Mouse (Mus musculus) frontal cortex, adult 2 months (tissue): ENCODE data around the gene Uap1l1. TPM values are rescaled to one million over a fixed set of nuclear protein-coding genes. Genes with fewer than 3 reads are reported as not detected.

Experiments
- DNase-seq, 2 experiments: peaks; one replicate each; pipeline ENCODE4 v3.0.0; 2022; ENCODE audit warnings: low spot score in 1 of 2; ENCODE audit errors: extremely low spot score in 1 of 2
- polyA plus RNA-seq: library from polyadenylated mRNA; depleted of rRNA; stranded (reverse); fragments of >200 nt; gene quantifications from 2 replicates; pipeline ENCODE4 v1.2.3, GENCODE M21; 2012; rRNA removed

Uap1l1 gene
- polyA plus RNA-seq, 1 experiment: 17.9 TPM

GRCm38 (mm10) chr2:25318971-25319773 lies 46.3 kb downstream of the Uap1l1 start, which contains the start of gene Grin1:
TSS of gene Grin1 (minus strand) at chr2:25319187.
- peak; percentile 85 to 93 for DNase-seq

GRCm38 (mm10) chr2:25318119-25318966 lies 47.1 kb downstream of the Uap1l1 start:
- peak in 1 of 2 experiments; percentile 75 for DNase-seq

GRCm38 (mm10) chr2:25311491-25311891 lies 54.0 kb downstream of the Uap1l1 start:
- DNase-seq: no peak

- DNase-seq: no peak
Measured at GRCm38 (mm10) chr2:25310969-25311368, 54.5 kb downstream of the Uap1l1 start.

GRCm38 (mm10) chr2:25310180-25310579 lies 55.3 kb downstream of the Uap1l1 start:
- no peak for DNase-seq

Other genes with a start within 250 kb of the Uap1l1 start
- gene Nrarp, start 184.9 kb downstream of the Uap1l1 start, polyA plus RNA-seq: 38.7 and 39.1 TPM in 2 replicates
- gene Tor4a, start 168.8 kb downstream of the Uap1l1 start, polyA plus RNA-seq: 2.6 and 3.0 TPM in 2 replicates
- gene Nelfb, start 154.2 kb downstream of the Uap1l1 start, polyA plus RNA-seq: 60.2 and 65.6 TPM in 2 replicates
- 0.06 and 0.15 TPM in 2 replicates for gene Stpg3, start 151.0 kb downstream of the Uap1l1 start, polyA plus RNA-seq
- gene Fam166a, start 146.9 kb downstream of the Uap1l1 start, polyA plus RNA-seq: 0.16 and 0.19 TPM in 2 replicates
- gene Tubb4b, start 141.0 kb downstream of the Uap1l1 start, polyA plus RNA-seq: 499 and 548 TPM in 2 replicates
- gene Slc34a3, start 131.3 kb downstream of the Uap1l1 start, polyA plus RNA-seq: 0.08 and 0.15 TPM in 2 replicates
- gene Rnf224, start 128.9 kb downstream of the Uap1l1 start, polyA plus RNA-seq: not detected in 2 replicates
- 248 and 300 TPM in 2 replicates for gene Rnf208, start 123.4 kb downstream of the Uap1l1 start, polyA plus RNA-seq
- gene Cysrt1, start 123.2 kb downstream of the Uap1l1 start, polyA plus RNA-seq: 0.24 and 0.53 TPM in 2 replicates
- gene AL732309.1, start 118.8 kb downstream of the Uap1l1 start, polyA plus RNA-seq: 15.8 and 16.4 TPM in 2 replicates
- gene Tmem203, start 110.2 kb downstream of the Uap1l1 start, polyA plus RNA-seq: 29.8 and 31.1 TPM in 2 replicates
- gene Tprn, start 103.1 kb downstream of the Uap1l1 start, polyA plus RNA-seq: 13.5 and 18.9 TPM in 2 replicates
- gene Ssna1, start 93.2 kb downstream of the Uap1l1 start, polyA plus RNA-seq: 75.4 and 86.0 TPM in 2 replicates
- 69.9 and 79.0 TPM in 2 replicates for gene Anapc2, start 93.2 kb downstream of the Uap1l1 start, polyA plus RNA-seq
- gene Tmem210, start 77.5 kb downstream of the Uap1l1 start, polyA plus RNA-seq: not detected in 2 replicates
- gene Lrrc26, start 75.8 kb downstream of the Uap1l1 start, polyA plus RNA-seq: 0.15 TPM in 1 of 2 replicates, not detected in the other
- gene Grin1, start 46.5 kb downstream of the Uap1l1 start, polyA plus RNA-seq: 313 and 325 TPM in 2 replicates
- gene Man1b1, start 33.3 kb downstream of the Uap1l1 start, polyA plus RNA-seq: 31.1 and 31.8 TPM in 2 replicates
- 62.5 and 63.9 TPM in 2 replicates for gene Dpp7, start 9.3 kb downstream of the Uap1l1 start, polyA plus RNA-seq
- gene Sapcd2, start 6.6 kb upstream of the Uap1l1 start, polyA plus RNA-seq: 3.9 and 5.3 TPM in 2 replicates
- 14.1 and 19.3 TPM in 2 replicates for gene Entpd2, start 30.2 kb upstream of the Uap1l1 start, polyA plus RNA-seq
- gene Npdc1, start 33.7 kb upstream of the Uap1l1 start, polyA plus RNA-seq: 383 and 426 TPM in 2 replicates
- 0.40 and 0.67 TPM in 2 replicates for gene Fut7, start 57.6 kb upstream of the Uap1l1 start, polyA plus RNA-seq
- 107 TPM in 2 replicates for gene Abca2, start 63.0 kb upstream of the Uap1l1 start, polyA plus RNA-seq
- gene Clic3, start 91.2 kb upstream of the Uap1l1 start, polyA plus RNA-seq: 0.42 and 1.4 TPM in 2 replicates
- 110 and 114 TPM in 2 replicates for gene Paxx, start 95.4 kb upstream of the Uap1l1 start, polyA plus RNA-seq
- 2,136 and 2,926 TPM in 2 replicates for gene Ptgds, start 104.4 kb upstream of the Uap1l1 start, polyA plus RNA-seq
- not detected in 2 replicates for gene Lcn12, start 128.2 kb upstream of the Uap1l1 start, polyA plus RNA-seq
- gene Fbxw5, start 135.1 kb upstream of the Uap1l1 start, polyA plus RNA-seq: 64.7 and 72.3 TPM in 2 replicates
- gene C8g, start 136.0 kb upstream of the Uap1l1 start, polyA plus RNA-seq: 2.5 and 2.8 TPM in 2 replicates
- 8.1 and 9.1 TPM in 2 replicates for gene Traf2, start 181.3 kb upstream of the Uap1l1 start, polyA plus RNA-seq
- gene Edf1, start 192.2 kb upstream of the Uap1l1 start, polyA plus RNA-seq: 287 and 289 TPM in 2 replicates
- gene Mamdc4, start 209.2 kb upstream of the Uap1l1 start, polyA plus RNA-seq: 2.1 and 2.5 TPM in 2 replicates
- gene Phpt1, start 209.5 kb upstream of the Uap1l1 start, polyA plus RNA-seq: 134 and 161 TPM in 2 replicates
- gene Ajm1, start 216.1 kb upstream of the Uap1l1 start, polyA plus RNA-seq: 114 and 122 TPM in 2 replicates
- 130 and 148 TPM in 2 replicates for gene Rabl6, start 242.8 kb upstream of the Uap1l1 start, polyA plus RNA-seq